Mouse (Mus musculus) olfactory bulb, adult 2 months (tissue): ENCODE data around the gene Zfp592. TPM values are rescaled to one million over a fixed set of nuclear protein-coding genes. Genes with fewer than 3 reads are reported as not detected.
"Not testable (repeated sequence)": the region's sequence is repeated elsewhere in the genome, so short reads cannot be mapped to it uniquely, and the experiment has no call there.

Experiments used
- H3K27ac ChIP-seq: fragments of 200-500 bp; 2 replicates; pipeline ENCODE4 v1.5.1; 2012; ENCODE audit warnings: low read depth, low read length; ENCODE audit not compliant: insufficient read depth
- H3K4me1 ChIP-seq: fragments of 200-500 bp; 2 replicates; pipeline ENCODE4 v1.6.1; 2012; ENCODE audit warnings: low read length; ENCODE audit not compliant: control insufficient read depth, insufficient read depth
- H3K4me3 ChIP-seq: fragments of 200-500 bp; 2 replicates; pipeline ENCODE4 v1.5.1; 2012; ENCODE audit warnings: mild to moderate bottlenecking, low read depth, low read length, moderate library complexity; ENCODE audit not compliant: insufficient read depth
- CTCF ChIP-seq: fragments of 200-500 bp; IDR thresholded peaks from 2 replicates; pipeline ENCODE4 v1.5.1; 2012; ENCODE audit warnings: low read depth, mild to moderate bottlenecking, low read length, moderate library complexity; ENCODE audit not compliant: insufficient read depth
- POLR2A ChIP-seq: fragments of 200-500 bp; IDR thresholded peaks from 2 replicates; pipeline ENCODE4 v1.6.1; 2012; ENCODE audit warnings: mild to moderate bottlenecking, low read depth, low read length, moderate library complexity; ENCODE audit not compliant: insufficient read depth
- WGBS: fragments of 180-500 bp; shearing (Covaris S2); methylation state at CpG from one replicate; pipeline ENCODE4 v1.1.7; 2018; 5-methylcytosine and 5-hydroxymethylcytosine counted together
- polyA plus RNA-seq: library from polyadenylated mRNA; stranded (reverse); fragments of >200 nt; gene quantifications from 2 replicates; pipeline ENCODE4 v1.2.4, GENCODE M21; 2012; ENCODE audit warnings: low replicate concordance; ENCODE audit not compliant: missing spikeins, insufficient read depth, insufficient read length

Gene Zfp592
- polyA plus RNA-seq, 1 experiment, result not detected

DNA sequence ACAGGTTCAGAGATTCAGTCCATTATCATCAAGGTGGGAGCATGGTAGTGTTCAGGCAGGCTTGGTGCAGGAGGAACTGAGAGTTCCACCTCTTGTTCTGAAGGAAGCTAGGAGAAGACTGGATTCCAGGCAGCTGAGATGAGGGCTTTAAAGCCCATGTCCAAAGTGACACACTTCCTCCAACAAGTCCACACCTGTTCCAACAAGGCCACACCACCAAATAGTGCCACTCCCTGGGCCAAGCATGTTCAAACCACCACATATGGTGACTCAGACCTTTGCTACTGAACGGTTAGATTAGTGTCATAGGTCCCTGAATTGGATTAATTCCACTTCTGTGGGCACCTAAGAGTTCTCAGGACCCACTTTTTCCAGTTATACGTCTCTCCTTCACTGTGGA, 22.1 kb upstream of the Zfp592 start:
- TF ChIP-seq POLR2A (no peak), CTCF (no peak)
- 69% methylated on average over 2 of the region's 2 CpGs for WGBS

DNA sequence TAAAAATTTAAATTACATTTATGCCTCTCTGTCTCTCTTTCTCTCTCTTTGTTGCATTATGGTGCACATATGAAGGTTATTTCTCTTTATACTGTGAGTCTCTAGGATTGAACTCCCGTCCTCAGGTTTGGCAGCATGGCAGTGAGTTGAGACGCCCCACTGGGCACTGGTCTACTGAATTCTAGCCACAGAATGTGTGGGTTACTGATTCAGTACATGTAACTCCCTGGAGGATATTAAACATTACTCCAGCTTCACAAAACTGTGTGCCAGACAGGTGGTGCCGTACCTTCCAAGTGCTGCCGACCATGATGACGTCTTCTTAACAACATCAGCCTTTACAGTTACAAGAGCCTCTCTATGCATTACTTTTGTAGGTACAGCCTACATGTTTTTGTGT, 21.4 kb upstream of the Zfp592 start:
- TF ChIP-seq CTCF, result no peak
- no peak for TF ChIP-seq POLR2A
- H3K27ac ChIP-seq, result no peak overlapping the region
- no peak overlapping the region for H3K4me3 ChIP-seq
- H3K4me1 ChIP-seq, result no peaks in the 10 kb centered on the region
- WGBS, result 93% methylated on average over 5 of the region's 5 CpGs

More for the DNA sequence above, 22.1 kb upstream of the Zfp592 start:
- no peaks in the 10 kb centered on the region for H3K4me1 ChIP-seq
- H3K27ac ChIP-seq, result no peak overlapping the region
- H3K4me3 ChIP-seq, result no peak overlapping the region

DNA sequence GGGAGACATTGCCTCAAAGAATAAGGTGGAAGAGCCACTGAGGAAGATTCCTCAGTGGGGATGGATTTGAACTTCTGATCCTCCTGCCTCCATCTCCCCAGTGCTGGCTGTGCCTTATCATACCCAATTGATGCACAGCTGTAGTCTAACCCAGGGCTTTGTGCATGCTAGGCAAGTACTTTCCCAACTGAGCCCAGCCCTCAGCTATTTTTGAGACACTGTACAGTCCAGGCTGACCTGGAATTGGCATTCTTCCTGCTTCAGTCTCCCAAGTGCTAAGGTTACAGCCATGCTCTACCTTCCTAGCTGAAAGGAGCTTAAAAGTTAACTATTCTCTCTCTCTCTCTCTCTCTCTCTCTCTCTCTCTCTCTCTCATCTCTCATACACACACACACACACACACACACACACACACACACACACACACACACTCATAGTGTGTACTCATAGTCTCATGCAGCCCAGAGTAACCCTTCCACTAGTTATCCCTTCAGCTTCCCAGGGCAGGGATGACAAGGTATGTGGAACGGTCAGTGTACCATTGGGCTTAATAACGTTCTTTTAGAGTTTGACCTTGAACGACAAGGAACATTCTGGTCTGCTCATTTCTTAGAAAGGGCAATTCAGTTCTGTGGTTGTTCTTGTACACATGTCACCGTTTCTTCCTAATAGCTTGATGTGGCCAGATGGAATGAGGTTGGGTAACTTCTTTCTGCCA, 20.4 kb upstream of the Zfp592 start:
- not testable (repeated sequence) for H3K27ac ChIP-seq, H3K4me3 ChIP-seq, H3K4me1 ChIP-seq
- WGBS, result 82% methylated on average over 4 of the region's 4 CpGs

DNA sequence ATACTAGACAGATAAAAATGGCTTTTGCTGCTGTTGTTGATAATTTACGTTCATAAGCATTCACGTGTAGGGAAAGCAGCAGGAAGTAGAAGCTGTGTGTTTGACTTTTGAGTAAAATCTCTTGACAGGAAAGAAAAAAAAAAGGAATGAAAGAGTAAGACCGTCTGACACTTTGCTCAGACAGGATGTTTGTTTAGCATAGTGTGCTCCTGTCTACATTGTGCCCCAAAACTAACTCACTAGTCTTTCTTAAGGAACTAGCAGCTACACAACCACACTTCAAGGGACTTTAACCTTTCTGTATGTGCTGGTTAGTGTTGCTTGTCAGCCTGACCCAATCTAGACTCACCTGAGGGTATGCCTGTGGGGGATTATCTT, 19.9 kb upstream of the Zfp592 start:
- WGBS, result 65% methylated on average over 3 of the region's 3 CpGs
- not testable (repeated sequence) for H3K27ac ChIP-seq, H3K4me1 ChIP-seq, H3K4me3 ChIP-seq

DNA sequence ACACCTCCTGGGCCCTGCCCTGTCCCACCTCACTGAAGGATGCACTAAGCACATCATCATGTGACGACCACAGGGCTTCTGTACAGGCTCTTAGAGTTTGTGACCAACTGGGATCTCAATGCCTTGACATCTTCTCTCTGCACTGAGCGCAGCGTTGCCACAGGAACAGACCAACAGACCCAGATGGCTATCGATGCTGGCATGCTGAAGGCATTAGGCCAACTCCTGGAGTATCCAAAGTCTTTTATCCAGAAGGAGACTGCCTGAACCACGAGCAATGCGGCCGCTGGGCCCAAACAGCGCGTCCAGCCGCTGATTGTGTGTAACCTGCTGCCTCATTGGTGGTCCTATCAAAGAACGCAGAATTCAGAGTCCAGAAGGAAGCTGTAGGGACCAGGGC, 12.9 kb upstream of the Zfp592 start:
- WGBS, result 84% methylated on average over 11 of the region's 11 CpGs

DNA sequence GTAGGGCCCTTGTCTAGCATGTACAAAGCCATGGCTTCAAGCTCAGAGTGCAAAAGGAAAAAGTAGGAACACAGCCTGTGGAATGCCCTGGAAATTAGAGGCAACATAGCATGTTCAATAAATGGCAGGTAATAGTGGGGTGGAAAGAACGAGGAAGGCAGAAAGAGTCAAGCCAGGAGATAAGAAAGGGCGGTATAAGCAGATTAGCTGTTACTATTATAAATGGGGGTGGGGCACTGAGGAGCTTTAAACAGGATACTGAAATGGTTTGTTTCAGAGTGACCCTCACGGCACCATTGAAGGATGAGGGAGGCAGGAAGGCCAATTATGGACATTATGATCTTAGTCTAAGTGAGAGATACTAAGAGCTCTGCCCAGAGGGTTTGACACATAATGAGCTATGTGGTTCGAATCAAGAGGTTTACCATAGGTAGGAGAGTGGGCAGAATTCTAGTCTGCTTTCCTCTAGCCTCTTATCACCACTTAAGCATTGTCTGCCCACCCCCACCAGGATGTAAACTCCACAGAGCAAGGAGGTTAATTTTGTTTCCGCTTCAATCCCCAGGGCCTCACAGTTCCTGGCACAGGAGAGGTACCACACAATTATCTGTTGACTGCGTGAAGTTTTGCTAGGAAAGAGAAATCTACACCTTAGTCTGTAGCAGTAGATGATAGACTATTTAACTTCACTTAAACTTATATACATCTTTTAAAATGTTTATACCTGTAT, 6.9 kb upstream of the Zfp592 start:
- H3K4me3 ChIP-seq, result no peak overlapping the region
- no peak overlapping the region for H3K27ac ChIP-seq
- no peaks in the 10 kb centered on the region for H3K4me1 ChIP-seq
- TF ChIP-seq CTCF (no peak), POLR2A (no peak)
- 54% methylated on average over 6 of the region's 6 CpGs for WGBS

More for the DNA sequence above, 12.9 kb upstream of the Zfp592 start:
- no peaks in the 10 kb centered on the region for H3K4me1 ChIP-seq
- H3K27ac ChIP-seq, result no peak overlapping the region
- H3K4me3 ChIP-seq, result no peak overlapping the region
- no peak for TF ChIP-seq CTCF
- TF ChIP-seq POLR2A, result no peak

DNA sequence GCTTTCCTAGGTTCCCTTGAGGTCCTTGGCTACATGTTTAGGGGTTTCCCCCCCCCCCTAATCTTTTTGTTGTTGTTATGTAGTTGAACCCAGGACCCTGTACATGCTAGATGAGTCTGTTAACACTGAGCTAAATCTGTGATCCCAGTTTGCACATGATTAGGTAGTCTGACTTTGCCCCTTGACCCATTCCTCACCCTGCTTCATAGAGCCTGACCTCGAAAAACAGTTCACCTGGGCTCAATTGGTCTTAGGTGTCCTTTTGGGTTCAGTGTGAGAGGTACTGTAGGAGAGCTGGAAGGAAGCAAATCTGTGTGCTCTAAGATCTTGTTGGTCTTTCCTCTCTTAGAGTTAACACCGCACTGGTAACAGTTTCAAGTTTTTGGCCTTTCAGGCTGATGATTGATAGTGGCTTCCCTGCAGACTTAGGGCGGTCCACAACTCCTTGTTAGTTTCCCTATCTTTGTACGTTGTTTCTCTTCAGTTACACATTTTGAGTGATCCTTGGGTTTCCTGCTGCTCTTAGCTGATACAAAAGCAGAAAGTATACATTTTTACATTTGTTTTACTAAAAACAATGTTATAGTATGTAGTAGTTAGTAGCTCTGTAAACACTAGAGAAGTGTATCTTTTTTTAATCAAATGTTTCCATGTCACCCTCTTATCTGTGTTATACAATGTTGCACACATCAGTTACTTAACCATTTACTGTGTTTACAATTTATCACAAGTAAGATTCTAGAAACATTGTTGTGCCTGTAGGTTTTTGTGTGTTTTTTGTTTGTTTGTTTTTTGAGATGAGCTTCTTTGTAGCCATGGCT, 5.5 kb upstream of the Zfp592 start:
- H3K4me3 ChIP-seq, result no peak overlapping the region
- H3K27ac ChIP-seq, result no peak overlapping the region
- WGBS, result 93% methylated on average over 4 of the region's 4 CpGs
- TF ChIP-seq POLR2A (no peak), CTCF (no peak)
- H3K4me1 ChIP-seq, result peaks cover 3% of the 10 kb centered on the region; the same call in 1 of the 2 replicates

DNA sequence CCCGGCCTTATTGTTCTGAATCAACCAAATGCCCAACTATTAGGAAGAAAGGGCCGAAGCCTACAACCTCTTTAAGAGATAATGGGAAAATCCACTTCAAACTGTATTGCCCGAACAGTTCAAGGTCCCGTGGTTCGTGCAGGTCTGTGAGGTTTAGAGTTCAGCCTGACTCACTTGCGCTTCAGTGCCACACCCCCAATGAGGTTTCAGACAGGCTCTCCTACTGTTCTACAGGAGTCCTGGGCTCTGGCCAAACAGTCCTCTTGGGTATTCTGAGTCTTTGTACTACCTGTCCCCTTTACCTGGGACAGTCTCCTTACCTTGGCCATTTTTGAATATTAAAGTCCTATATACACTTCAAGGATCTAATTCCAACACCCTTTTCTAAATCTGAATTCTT, 3.2 kb upstream of the Zfp592 start:
- H3K4me1 ChIP-seq, result peaks cover 3% of the 10 kb centered on the region; the same call in 1 of the 2 replicates
- WGBS, result 98% methylated on average over 6 of the region's 6 CpGs
- no peak for TF ChIP-seq CTCF
- TF ChIP-seq POLR2A, result no peak
- H3K4me3 ChIP-seq, result no peak overlapping the region
- no peak overlapping the region for H3K27ac ChIP-seq

DNA sequence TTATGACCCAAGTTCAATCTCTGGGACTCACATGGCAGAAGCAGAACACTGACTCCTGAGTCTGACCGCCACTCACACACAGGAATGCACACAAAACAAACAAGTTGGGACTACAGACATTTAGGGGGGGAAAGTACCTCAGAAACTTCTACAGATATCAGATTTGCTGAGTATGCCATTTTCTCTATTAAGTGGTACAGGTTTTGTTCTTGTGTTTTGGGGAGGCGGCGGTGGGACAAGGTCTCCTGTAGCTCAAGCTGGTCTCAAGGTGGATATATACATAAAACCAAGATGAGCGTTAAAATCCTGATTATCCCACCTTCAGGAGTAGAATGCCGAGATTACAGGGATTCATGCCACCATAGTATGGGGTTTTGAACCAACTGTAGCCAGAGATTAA, 1.9 kb upstream of the Zfp592 start:
- 97% methylated on average over 5 of the region's 5 CpGs for WGBS
- no peak overlapping the region for H3K27ac ChIP-seq
- TF ChIP-seq POLR2A, result no peak
- TF ChIP-seq CTCF, result no peak
- H3K4me1 ChIP-seq, result peaks cover 6% of the 10 kb centered on the region; the same call in 1 of the 2 replicates
- H3K4me3 ChIP-seq, result no peak overlapping the region
